Mouse (Mus musculus): ENCODE data around the gene A630001G21Rik. TPM values are rescaled to one million over a fixed set of nuclear protein-coding genes. Genes with fewer than 3 reads are reported as not detected.

A630001G21Rik gene
- polyA plus RNA-seq, 1 experiment from 2014 or later: 1.1 TPM

DNA sequence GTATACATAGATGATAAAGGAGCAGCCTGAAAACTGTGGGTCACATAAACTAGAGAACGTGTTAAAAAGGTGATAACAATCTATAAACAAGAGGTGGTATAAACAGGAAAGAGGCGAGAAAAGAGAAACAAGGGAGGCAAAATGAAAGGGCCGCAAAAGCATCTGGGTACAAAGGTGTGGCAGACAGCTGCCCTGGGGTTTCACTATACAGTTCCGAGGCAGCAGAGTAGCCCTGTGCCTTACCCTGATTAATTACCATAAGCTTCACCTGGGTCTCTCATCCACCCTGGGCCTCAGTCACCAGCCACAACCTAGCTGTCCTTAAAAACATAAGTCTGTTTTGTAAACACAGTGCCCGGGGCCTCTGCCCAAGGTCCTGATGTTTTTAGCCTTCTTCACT is 91.8 kb downstream of the A630001G21Rik start:
- H3K4me2 ChIP-seq (replicated peaks): no peak overlapping the region
- H3K9me3 ChIP-seq: no peaks in the 10 kb centered on the region
- no peak for ATAC-seq
- H3K27me3 ChIP-seq (replicated peaks): no peaks in the 10 kb centered on the region
- no peaks in the 10 kb centered on the region for H3K4me1 ChIP-seq (replicated peaks)
- no peak overlapping the region for H3K27ac ChIP-seq
- H3K36me3 ChIP-seq: no peaks in the 10 kb centered on the region
- WGBS: 46% methylated on average over 5 of the region's 5 CpGs
- H3K9ac ChIP-seq: no peak overlapping the region
- H3K4me3 ChIP-seq (replicated peaks): no peak overlapping the region

DNA sequence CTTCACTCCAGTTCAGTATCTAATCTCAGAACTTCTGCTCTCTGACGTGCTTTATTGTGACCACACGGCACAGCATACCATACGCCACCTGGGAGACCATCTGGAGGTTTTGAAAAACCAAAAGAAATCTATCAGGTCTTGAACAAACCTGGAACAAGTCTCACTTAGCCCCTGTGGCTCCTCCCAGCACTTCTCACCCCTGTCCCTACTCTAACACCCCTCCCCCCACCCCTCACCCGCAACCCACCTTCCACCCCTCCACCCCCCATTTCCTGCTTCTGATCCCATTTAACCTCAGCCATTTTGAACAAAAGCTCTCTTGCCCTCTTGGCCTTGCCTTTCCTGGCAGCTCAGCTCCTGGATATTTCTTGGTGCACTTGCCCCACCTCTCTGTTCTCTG is 98.2 kb downstream of the A630001G21Rik start:
- H3K4me1 ChIP-seq (replicated peaks): no peaks in the 10 kb centered on the region
- ATAC-seq: no peak
- H3K9ac ChIP-seq: no peak overlapping the region
- no peaks in the 10 kb centered on the region for H3K36me3 ChIP-seq
- no peak overlapping the region for H3K4me3 ChIP-seq (replicated peaks)
- no peak overlapping the region for H3K4me2 ChIP-seq (replicated peaks)
- 68% methylated on average over 4 of the region's 4 CpGs for WGBS
- no peak overlapping the region for H3K27ac ChIP-seq
- no peaks in the 10 kb centered on the region for H3K9me3 ChIP-seq
- no peaks in the 10 kb centered on the region for H3K27me3 ChIP-seq (replicated peaks)

Other genes starting within 250 kb of the A630001G21Rik start
- not detected in 2 replicates for gene G530012D18Rik, start 203.0 kb downstream of the A630001G21Rik start, polyA plus RNA-seq (2015; fragmentation: Nextera tagmentation; extraction: Ambion mirVana)
- gene Sp110, start 179.8 kb downstream of the A630001G21Rik start, polyA plus RNA-seq (2015; fragmentation: Nextera tagmentation; extraction: Ambion mirVana): 1.7 and 2.9 TPM in 2 replicates
- 0.95 and 1.9 TPM in 2 replicates for gene Sp140, start 178.3 kb downstream of the A630001G21Rik start, polyA plus RNA-seq (2015; fragmentation: Nextera tagmentation; extraction: Ambion mirVana)
- 2.6 and 3.4 TPM in 2 replicates for gene Sp100, start 128.7 kb downstream of the A630001G21Rik start, polyA plus RNA-seq (2015; fragmentation: Nextera tagmentation; extraction: Ambion mirVana)
- 29.2 and 29.3 TPM in 2 replicates for gene Cab39, start 14.8 kb upstream of the A630001G21Rik start, polyA plus RNA-seq (2015; fragmentation: Nextera tagmentation; extraction: Ambion mirVana)
- gene Itm2c, start 115.6 kb upstream of the A630001G21Rik start, polyA plus RNA-seq (2015; fragmentation: Nextera tagmentation; extraction: Ambion mirVana): 135 TPM in 2 replicates
- 0.32 and 0.34 TPM in 2 replicates for gene 4933407L21Rik, start 149.8 kb upstream of the A630001G21Rik start, polyA plus RNA-seq (2015; fragmentation: Nextera tagmentation; extraction: Ambion mirVana)
- gene Gpr55, start 182.4 kb upstream of the A630001G21Rik start, polyA plus RNA-seq (2015; fragmentation: Nextera tagmentation; extraction: Ambion mirVana): 0.04 and 0.10 TPM in 2 replicates
- gene Spata3, start 238.2 kb upstream of the A630001G21Rik start, polyA plus RNA-seq (2015; fragmentation: Nextera tagmentation; extraction: Ambion mirVana): not detected in 2 replicates